Mouse (Mus musculus) C2C12 (cell line): ENCODE results near the gene Slc12a7.

Experiments
- CEBPB ChIP-seq: IDR thresholded peaks from one replicate; pipeline ENCODE4 v1.6.1; 2011; ENCODE audit warnings: low read depth, mild to moderate bottlenecking, control low read depth, moderate library complexity
- CTCF ChIP-seq: IDR thresholded peaks from one replicate; pipeline ENCODE4 v1.5.1; 2011; ENCODE audit not compliant: control insufficient read depth, insufficient read depth, insufficient read length
- FOSL1 ChIP-seq: IDR thresholded peaks from one replicate; pipeline ENCODE4 v1.8.0; 2011; ENCODE audit warnings: mild to moderate bottlenecking, low read length; ENCODE audit not compliant: poor library complexity, insufficient read depth, severe bottlenecking
- MAX ChIP-seq: IDR thresholded peaks from one replicate; pipeline ENCODE4 v1.6.1; 2011; ENCODE audit warnings: mild to moderate bottlenecking, control low read depth
- MYOD1 ChIP-seq: IDR thresholded peaks from one replicate; pipeline ENCODE4 v1.6.1; 2011; ENCODE audit warnings: low read depth; ENCODE audit not compliant: control insufficient read depth, insufficient read length
- MYOG ChIP-seq: IDR thresholded peaks from one replicate; pipeline ENCODE4 v1.6.1; 2011; ENCODE audit not compliant: control insufficient read depth, insufficient read length; ENCODE audit errors: extremely low read depth
- USF1 ChIP-seq: IDR thresholded peaks from one replicate; pipeline ENCODE4 v1.6.1; 2011; ENCODE audit warnings: low read depth, mild to moderate bottlenecking, control low read depth, moderate library complexity

- TF ChIP-seq CEBPB (no peak), MYOG (no peak), CTCF (no peak), USF1 (no peak), MYOD1 (no peak), MAX (no peak), FOSL1 (no peak)
Observed at GRCm38 (mm10) chr13:73696529-73696928, 36.4 kb upstream of the Slc12a7 start.
